Mouse (Mus musculus) thymus, postnatal 0 days (tissue): ENCODE measurements around the gene Scgn. TPM values are rescaled to one million over a fixed set of nuclear protein-coding genes. Genes with fewer than 3 reads are reported as not detected.

Experiments
- DNase-seq: peaks from one replicate; pipeline ENCODE4 v3.0.0-alpha.2; 2015; ENCODE audit warnings: low spot score
- polyA plus RNA-seq: library from polyadenylated mRNA; unstranded; fragments of >200 nt; fragmentation: Nextera tagmentation; extraction: Ambion mirVana; gene quantifications from 2 replicates; pipeline ENCODE4 v1.2.1, GENCODE M21; 2015

The Scgn gene
- 0.44 and 0.50 TPM in 2 replicates for polyA plus RNA-seq

- DNase-seq = peak; percentile 34
Observed at GRCm38 (mm10) chr13:23990928-23991327, at the start of gene Scgn. Gene Scgn, minus strand, starts transcription at chr13:23991214.

- DNase-seq = no peak
Observed at GRCm38 (mm10) chr13:24040221-24040620, 49.2 kb upstream of the Scgn start.

- DNase-seq = no peak
Observed at GRCm38 (mm10) chr13:24037502-24037901, 46.5 kb upstream of the Scgn start.

- DNase-seq = no peak
Observed at GRCm38 (mm10) chr13:24036150-24036549, 45.1 kb upstream of the Scgn start.

GRCm38 (mm10) chr13:24027191-24028170, 36.5 kb upstream of the Scgn start:
- peak; percentile 4 for DNase-seq

- DNase-seq = no peak
Observed at GRCm38 (mm10) chr13:24018515-24018914, 27.5 kb upstream of the Scgn start.

GRCm38 (mm10) chr13:24005528-24005927, 14.5 kb upstream of the Scgn start:
- no peak for DNase-seq

GRCm38 (mm10) chr13:24001797-24002196, 10.8 kb upstream of the Scgn start:
- DNase-seq = no peak

GRCm38 (mm10) chr13:24001081-24001480, 10.1 kb upstream of the Scgn start:
- no peak for DNase-seq

GRCm38 (mm10) chr13:23998826-23999225, 7.8 kb upstream of the Scgn start:
- no peak for DNase-seq

- DNase-seq = no peak
Observed at GRCm38 (mm10) chr13:23994756-23995155, 3.7 kb upstream of the Scgn start.

GRCm38 (mm10) chr13:23994024-23994423, 3.0 kb upstream of the Scgn start:
- DNase-seq = no peak

- DNase-seq = no peak
Observed at GRCm38 (mm10) chr13:23990451-23990850, 563 bp downstream of the Scgn start.

GRCm38 (mm10) chr13:23985130-23985529, 5.9 kb downstream of the Scgn start:
- no peak for DNase-seq

GRCm38 (mm10) chr13:23972271-23972670, 18.7 kb downstream of the Scgn start:
- DNase-seq = no peak

GRCm38 (mm10) chr13:23971870-23972269, 19.1 kb downstream of the Scgn start:
- DNase-seq = no peak

- no peak for DNase-seq
Observed at GRCm38 (mm10) chr13:23964909-23965308, 26.1 kb downstream of the Scgn start.

GRCm38 (mm10) chr13:23959776-23960175, 31.2 kb downstream of the Scgn start:
- no peak for DNase-seq

- peak; percentile 5 for DNase-seq
Observed at GRCm38 (mm10) chr13:23950928-23951327, 40.1 kb downstream of the Scgn start.

GRCm38 (mm10) chr13:23949484-23950246, 41.3 kb downstream of the Scgn start:
- DNase-seq = no peak

- DNase-seq = no peak
Observed at GRCm38 (mm10) chr13:23946254-23946653, 44.8 kb downstream of the Scgn start.

- DNase-seq = peak; percentile 6
Observed at GRCm38 (mm10) chr13:23942861-23943260, 48.2 kb downstream of the Scgn start.
